Mouse (Mus musculus) CH12.LX (cell line): ENCODE measurements at regions not wholly inside any gene's neighbourhood (a gene's known extent, or its start where the extent isn't known, plus 50 kb on each side); places are given as distances from the start of the nearest gene placed in this dataset.

Source experiments
- DNase-seq: peaks from one replicate; pipeline ENCODE4 v3.0.0-alpha.2; 2013; ENCODE audit errors: extremely low read depth
- H3K27ac ChIP-seq: 2 replicates; pipeline ENCODE4 v1.5.1; 2012; ENCODE audit warnings: low read depth, mild to moderate bottlenecking, control low read depth, moderate library complexity; ENCODE audit not compliant: insufficient read depth
- H3K27me3 ChIP-seq: replicated peaks from 2 replicates; pipeline ENCODE3; 2012; ENCODE audit warnings: inconsistent platforms
- H3K36me3 ChIP-seq, 2 experiments: replicated peaks in 1 of 2; 2 replicates each; pipeline versions ENCODE3 to v1.6.1; 2012; ENCODE audit warnings: inconsistent platforms in 1 of 2, low read length in 1 of 2, mild to moderate bottlenecking in 1 of 2, mixed read lengths in 1 of 2, moderate library complexity in 1 of 2; ENCODE audit not compliant: control insufficient read depth in 1 of 2, insufficient read depth in 1 of 2
- H3K4me1 ChIP-seq, 2 experiments: 2 replicates each; pipeline ENCODE4 v1.6.1; 2012; ENCODE audit warnings: inconsistent platforms in 1 of 2, moderate library complexity in 1 of 2; ENCODE audit not compliant: insufficient read depth in 2 of 2, control insufficient read depth in 1 of 2
- H3K4me2 ChIP-seq: 2 replicates; pipeline ENCODE4 v1.6.1; 2012; ENCODE audit warnings: low read depth, mild to moderate bottlenecking, control low read depth; ENCODE audit not compliant: poor library complexity, insufficient read depth, severe bottlenecking
- H3K4me3 ChIP-seq, 3 experiments: fragments of 150-350 bp in 1 of 3; sonication (generic) in 1 of 3; replicated peaks in 1 of 3; 2 replicates each; pipeline versions ENCODE3 to v1.5.1; 2011 to 2012; ENCODE audit warnings: low read depth in 2 of 3, low read length in 2 of 3, mild to moderate bottlenecking in 2 of 3, moderate library complexity in 2 of 3, control low read depth in 1 of 3, improper control_type of control experiment in 1 of 3, inconsistent platforms in 1 of 3, mixed read lengths in 1 of 3; ENCODE audit not compliant: poor library complexity in 1 of 3
- H3K79me2 ChIP-seq: replicated peaks from 2 replicates; pipeline ENCODE4 v1.6.1; 2012; ENCODE audit warnings: mild to moderate bottlenecking, moderate library complexity; ENCODE audit not compliant: control insufficient read depth, poor library complexity, insufficient read depth, severe bottlenecking; ENCODE audit errors: extremely low read depth
- H3K9ac ChIP-seq: 2 replicates; pipeline ENCODE4 v1.6.1; 2012; ENCODE audit warnings: low read depth, mild to moderate bottlenecking, control low read depth, moderate library complexity; ENCODE audit not compliant: insufficient read depth
- H3K9me3 ChIP-seq: replicated peaks from 2 replicates; pipeline ENCODE3; 2012; ENCODE audit warnings: low read length, inconsistent platforms, mixed read lengths
- CHD1 ChIP-seq: IDR thresholded peaks from 2 replicates; pipeline ENCODE4 v1.6.1; 2012; ENCODE audit warnings: low read depth, low read length, improper control_type of control experiment, inconsistent platforms
- E2F4 ChIP-seq: IDR thresholded peaks from 2 replicates; pipeline ENCODE4 v1.6.1; 2011; ENCODE audit warnings: low read depth, low read length, improper control_type of control experiment; ENCODE audit not compliant: insufficient replicate concordance
- ELF1 ChIP-seq: IDR thresholded peaks from 2 replicates; pipeline ENCODE4 v1.6.1; 2014; ENCODE audit warnings: low read depth, mild to moderate bottlenecking, inconsistent platforms, low read length, improper control_type of control experiment
- EP300 ChIP-seq: IDR thresholded peaks from 2 replicates; pipeline ENCODE4 v1.6.1; 2011; ENCODE audit warnings: low read length, improper control_type of control experiment
- ETS1 ChIP-seq: conservative IDR thresholded peaks from 2 replicates; pipeline ENCODE4 v1.6.1; 2012; ENCODE audit warnings: low read depth, mild to moderate bottlenecking, inconsistent platforms, low read length, improper control_type of control experiment, moderate library complexity
- GABPA ChIP-seq: IDR thresholded peaks from 2 replicates; pipeline ENCODE4 v1.6.1; 2012; ENCODE audit warnings: low read depth, low read length, improper control_type of control experiment, inconsistent platforms; ENCODE audit not compliant: insufficient replicate concordance
- HCFC1 ChIP-seq: IDR thresholded peaks from 2 replicates; pipeline ENCODE4 v1.6.1; 2012; ENCODE audit warnings: low read depth, mild to moderate bottlenecking, inconsistent platforms, low read length, improper control_type of control experiment
- JUN ChIP-seq: IDR thresholded peaks from 2 replicates; pipeline ENCODE4 v1.6.1; 2011; ENCODE audit warnings: low read depth, mild to moderate bottlenecking, low read length, improper control_type of control experiment, moderate library complexity; ENCODE audit not compliant: insufficient read depth
- MAFK ChIP-seq: IDR thresholded peaks from 2 replicates; pipeline ENCODE4 v1.6.1; 2011; ENCODE audit warnings: low read length, improper control_type of control experiment; ENCODE audit not compliant: insufficient replicate concordance
- MAZ ChIP-seq: IDR thresholded peaks from 2 replicates; pipeline ENCODE4 v1.6.1; 2012; ENCODE audit warnings: low read depth, mild to moderate bottlenecking, inconsistent platforms, low read length, improper control_type of control experiment, moderate library complexity
- MEF2A ChIP-seq: IDR thresholded peaks from 2 replicates; pipeline ENCODE4 v1.6.1; 2014; ENCODE audit warnings: low read depth, mild to moderate bottlenecking, inconsistent platforms, low read length, improper control_type of control experiment, borderline replicate concordance
- MYC ChIP-seq: IDR thresholded peaks from 2 replicates; pipeline ENCODE4 v1.6.1; 2011; ENCODE audit warnings: low read depth, mild to moderate bottlenecking, improper control_type of control experiment, low read length
- NELFE ChIP-seq: IDR thresholded peaks from 2 replicates; pipeline ENCODE4 v1.6.1; 2011; ENCODE audit warnings: low read depth, low read length, improper control_type of control experiment
- NRF1 ChIP-seq: IDR thresholded peaks from 2 replicates; pipeline ENCODE4 v1.6.1; 2014; ENCODE audit warnings: low read depth, mild to moderate bottlenecking, inconsistent platforms, low read length, improper control_type of control experiment, moderate library complexity
- PAX5 ChIP-seq: IDR thresholded peaks from 2 replicates; pipeline ENCODE4 v1.6.1; 2012; ENCODE audit warnings: low read length, inconsistent platforms, mixed read lengths
- RAD21 ChIP-seq: IDR thresholded peaks from 2 replicates; pipeline ENCODE4 v1.6.1; 2011; ENCODE audit warnings: low read depth, mild to moderate bottlenecking, low read length, improper control_type of control experiment, moderate library complexity
- SMC3 ChIP-seq: IDR thresholded peaks from 2 replicates; pipeline ENCODE4 v1.6.1; 2011; ENCODE audit warnings: low read depth, low read length, improper control_type of control experiment
- TCF12 ChIP-seq: IDR thresholded peaks from 2 replicates; pipeline ENCODE4 v1.6.1; 2014; ENCODE audit warnings: low read depth, mild to moderate bottlenecking, inconsistent platforms, low read length, improper control_type of control experiment
- UBTF ChIP-seq: IDR thresholded peaks from 2 replicates; pipeline ENCODE4 v1.6.1; 2012; ENCODE audit warnings: low read depth, mild to moderate bottlenecking, inconsistent platforms, low read length, improper control_type of control experiment, moderate library complexity
- ZC3H11A ChIP-seq: IDR thresholded peaks from 2 replicates; pipeline ENCODE4 v1.6.1; 2012; ENCODE audit warnings: low read depth, mild to moderate bottlenecking, inconsistent platforms, low read length, improper control_type of control experiment
- ZKSCAN1 ChIP-seq: IDR thresholded peaks from 2 replicates; pipeline ENCODE4 v1.6.1; 2012; ENCODE audit warnings: low read depth, inconsistent platforms, low read length, improper control_type of control experiment, borderline replicate concordance
- ZNF384 ChIP-seq: IDR thresholded peaks from 2 replicates; pipeline ENCODE4 v1.6.1; 2012; ENCODE audit warnings: low read depth, low read length, improper control_type of control experiment, inconsistent platforms
- dilution Hi-C: fragments of 300-500 bp; cut with MboI; formaldehyde crosslinking; loops from 2 replicates; pipeline ENCODE4 v1.14.3; 2020; ENCODE audit warnings: low sequenced_read_pairs; ENCODE audit not compliant: extremely low pct_unique_long_range_greater_than_20kb, extremely low pct_ligation_motif_present
- in situ Hi-C: fragments of 300-500 bp; cut with MboI; formaldehyde crosslinking; loops from 3 replicates; pipeline ENCODE4 v1.14.3; 2019; ENCODE audit warnings: low sequenced_read_pairs, low pct_ligation_motif_present, low pct_unique_long_range_greater_than_20kb, mixed read lengths

DNA sequence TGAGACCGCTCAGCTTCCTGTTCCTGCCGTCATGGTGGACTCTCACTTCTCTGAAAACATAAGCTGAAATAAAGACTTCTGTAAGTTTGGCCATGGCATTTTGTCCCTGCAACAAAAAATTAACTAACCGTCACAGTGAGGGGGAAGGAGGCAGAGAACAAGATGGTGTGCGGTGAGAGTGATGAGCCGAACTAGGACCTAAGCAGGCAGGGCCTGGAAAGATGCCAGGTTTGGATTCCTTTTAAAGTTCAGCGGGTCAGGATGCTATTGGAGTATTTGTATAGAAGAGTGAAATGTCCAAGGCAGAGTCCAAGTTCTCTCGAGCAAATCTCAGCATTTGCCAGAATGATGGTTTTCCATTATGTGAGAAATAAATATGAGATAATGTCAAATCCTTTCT, 312.3 kb downstream of the Gm49356 start:
- Histone ChIP-seq H3K79me2 (no peaks in the 10 kb centered on the region), H3K27me3 (no peaks in the 10 kb centered on the region), H3K9ac (no peak overlapping the region), H3K4me2 (no peak overlapping the region), H3K9me3 (no peaks in the 10 kb centered on the region), H3K4me3 (no peak overlapping the region), H3K36me3 (no peaks in the 10 kb centered on the region), H3K27ac (no peak overlapping the region)
- DNase-seq: no peak
- TF ChIP-seq JUN (no peak), TCF12 (no peak), HCFC1 (no peak), UBTF (no peak), MYC (no peak)
- TF ChIP-seq, all 38 proteins: peak for 0
- in situ Hi-C loops: loop anchor here (10.0 kb wide), 1 partner anchor 227 kb away; no protein-coding TSS in a partner anchor
- no peaks in the 10 kb centered on the region for H3K4me1 ChIP-seq
- dilution Hi-C loops: no loop called here

DNA sequence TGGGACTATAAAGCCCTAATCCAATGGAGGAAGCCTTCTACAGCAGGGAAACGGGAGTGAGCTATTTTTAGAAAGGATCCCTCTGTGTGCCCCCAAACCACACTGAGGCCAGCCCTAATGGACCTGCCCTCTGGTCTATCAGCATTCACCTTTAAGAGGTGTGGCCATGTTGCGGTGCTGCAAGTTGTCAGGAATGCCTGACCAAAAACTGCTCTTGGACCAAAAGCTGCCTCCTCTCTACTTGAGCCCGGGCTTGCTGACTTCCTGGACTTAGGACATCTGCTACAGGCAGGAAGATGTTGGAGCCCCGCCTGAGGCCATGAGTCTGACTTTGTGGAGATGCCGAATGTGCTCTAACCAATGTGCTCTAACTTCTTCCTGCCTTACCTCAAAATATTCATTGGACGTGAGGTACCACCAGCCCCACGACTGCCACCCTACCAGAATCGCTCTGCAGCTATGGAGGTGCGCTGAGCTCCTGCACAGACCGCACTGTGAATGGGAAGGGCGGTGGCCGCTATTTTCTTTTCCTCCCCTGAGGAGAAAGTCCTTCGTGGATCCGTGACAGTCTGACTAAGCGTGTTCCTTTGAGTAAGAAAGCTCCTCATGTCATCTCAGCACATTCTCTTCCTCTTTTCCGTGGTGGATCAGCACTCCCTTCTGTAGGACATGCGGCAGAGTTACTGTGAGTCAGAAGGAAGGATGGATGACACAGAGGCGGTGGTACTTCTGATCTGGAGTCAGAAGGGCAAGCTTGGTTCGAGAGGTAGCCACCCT, 313.0 kb downstream of the Gm49356 start:
- H3K79me2 ChIP-seq: no peaks in the 10 kb centered on the region
- in situ Hi-C loops: loop anchor here (10.0 kb wide), 1 partner anchor 227 kb away; no protein-coding TSS in a partner anchor
- H3K36me3 ChIP-seq: no peaks in the 10 kb centered on the region
- no peak overlapping the region for H3K4me2 ChIP-seq
- H3K9ac ChIP-seq: no peak overlapping the region
- H3K27me3 ChIP-seq: no peaks in the 10 kb centered on the region
- H3K4me1 ChIP-seq: no peaks in the 10 kb centered on the region
- no peak for DNase-seq
- no peak overlapping the region for H3K4me3 ChIP-seq
- H3K9me3 ChIP-seq: no peaks in the 10 kb centered on the region
- TF ChIP-seq GABPA: no peak
- no peak for TF ChIP-seq ZC3H11A
- no peak for TF ChIP-seq EP300
- no peak for TF ChIP-seq JUN
- no peak for TF ChIP-seq E2F4
- TF ChIP-seq MYC: no peak
- no peak for TF ChIP-seq ELF1
- no peak for TF ChIP-seq ZNF384
- TF ChIP-seq MAFK: no peak
- no peak for TF ChIP-seq MAZ
- no peak for TF ChIP-seq PAX5
- TF ChIP-seq CHD1: no peak
- TF ChIP-seq MEF2A: no peak
- no peak for TF ChIP-seq ETS1
- TF ChIP-seq ZKSCAN1: no peak
- TF ChIP-seq NELFE: no peak
- TF ChIP-seq RAD21: no peak
- no peak for TF ChIP-seq NRF1
- TF ChIP-seq SMC3: no peak
- TF ChIP-seq, all 38 proteins: peak for 0
- H3K27ac ChIP-seq: no peak overlapping the region
- dilution Hi-C loops: no loop called here
